Mouse (Mus musculus) heart, embryonic 13.5 days (tissue): Measurements from ENCODE around the gene Kcnj9. TPM values are rescaled to one million over a fixed set of nuclear protein-coding genes. Genes with fewer than 3 reads are reported as not detected.
A peak's percentile ranks its signal among the peaks of the same experiment; 100 is the strongest.

ENCODE experiments used
- ATAC-seq: fragments of 200-750 bp; cut with Nextera tagmentation; 2 replicates; pipeline ENCODE4 v1.8.0; 2017; ENCODE audit warnings: moderate TSS enrichment; ENCODE audit not compliant: insufficient number of reproducible peaks, low FRiP score, low TSS enrichment; ENCODE audit errors: extremely low read depth
- H3K27ac ChIP-seq: fragments of 300-500 bp; sonication (generic); replicated peaks from 2 replicates; pipeline ENCODE4 v1.5.1; 2015; ENCODE audit warnings: moderate library complexity, mild to moderate bottlenecking, inconsistent platforms
- H3K27me3 ChIP-seq: fragments of 300-500 bp; sonication (generic); replicated peaks from 2 replicates; pipeline ENCODE4 v1.6.1; 2015; ENCODE audit warnings: mild to moderate bottlenecking, inconsistent platforms
- H3K36me3 ChIP-seq: fragments of 300-500 bp; sonication (generic); 2 replicates; pipeline ENCODE4 v1.6.1; 2015; ENCODE audit warnings: mild to moderate bottlenecking, inconsistent platforms
- H3K4me1 ChIP-seq: fragments of 300-500 bp; sonication (generic); 2 replicates; pipeline ENCODE4 v1.6.1; 2015; ENCODE audit warnings: inconsistent platforms
- H3K4me2 ChIP-seq: fragments of 300-500 bp; sonication (generic); 2 replicates; pipeline ENCODE4 v1.6.1; 2015; ENCODE audit warnings: inconsistent platforms, mild to moderate bottlenecking, moderate library complexity
- H3K4me3 ChIP-seq: fragments of 300-500 bp; sonication (generic); 2 replicates; pipeline ENCODE4 v1.5.1; 2015; ENCODE audit warnings: moderate library complexity, mild to moderate bottlenecking, inconsistent platforms
- H3K9ac ChIP-seq: fragments of 300-500 bp; sonication (generic); 2 replicates; pipeline ENCODE4 v1.6.1; 2015; ENCODE audit warnings: inconsistent platforms, mild to moderate bottlenecking, moderate library complexity
- H3K9me3 ChIP-seq: fragments of 300-500 bp; sonication (generic); 2 replicates; pipeline ENCODE4 v1.6.1; 2016; ENCODE audit warnings: inconsistent platforms
- WGBS: fragments of 180-500 bp; shearing (Covaris S2); methylation state at CpG from one replicate; pipeline ENCODE4 v1.1.7; 2015; ENCODE audit warnings: mixed read lengths; 5-methylcytosine and 5-hydroxymethylcytosine counted together
- polyA plus RNA-seq: library from polyadenylated mRNA; unstranded; fragments of >200 nt; fragmentation: Nextera tagmentation; extraction: Ambion mirVana; gene quantifications from 2 replicates; pipeline ENCODE4 v1.2.1, GENCODE M21; 2015

The Kcnj9 gene
- polyA plus RNA-seq, 1 experiment from 2014 or later = not detected

DNA sequence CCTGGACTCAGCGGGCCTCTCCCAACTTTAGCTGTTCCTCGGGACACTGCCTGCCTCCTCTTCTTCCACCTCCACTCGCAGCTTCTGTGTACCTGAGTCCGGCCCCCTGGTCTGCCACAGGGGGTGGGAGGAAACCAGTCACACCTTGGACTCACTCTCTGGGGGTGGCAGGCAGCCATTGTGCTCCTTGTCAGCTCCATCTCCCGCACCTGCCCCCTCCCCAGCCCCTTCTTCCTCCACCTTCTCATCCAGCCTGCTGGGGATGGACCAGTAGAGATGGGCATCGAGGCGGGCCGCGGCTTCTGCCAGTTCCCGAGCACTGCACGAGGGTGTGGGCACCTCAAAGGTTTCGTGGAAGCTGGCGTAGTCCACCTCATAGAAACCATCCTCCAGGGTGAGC is 6.4 kb downstream of the Kcnj9 start:
- no peak overlapping the region for H3K4me2 ChIP-seq
- H3K9me3 ChIP-seq = peaks cover 5% of the 10 kb centered on the region; the same call in 1 of the 2 replicates
- H3K36me3 ChIP-seq = peaks cover 15% of the 10 kb centered on the region
- H3K4me1 ChIP-seq = peaks cover 10% of the 10 kb centered on the region; the same call in 1 of the 2 replicates
- ATAC-seq = no peak
- H3K27ac ChIP-seq = no peak overlapping the region
- no peak overlapping the region for H3K4me3 ChIP-seq
- no peak overlapping the region for H3K9ac ChIP-seq
- H3K27me3 ChIP-seq = peaks cover 60% of the 10 kb centered on the region
- WGBS = 50% methylated on average over 13 of the region's 13 CpGs

DNA sequence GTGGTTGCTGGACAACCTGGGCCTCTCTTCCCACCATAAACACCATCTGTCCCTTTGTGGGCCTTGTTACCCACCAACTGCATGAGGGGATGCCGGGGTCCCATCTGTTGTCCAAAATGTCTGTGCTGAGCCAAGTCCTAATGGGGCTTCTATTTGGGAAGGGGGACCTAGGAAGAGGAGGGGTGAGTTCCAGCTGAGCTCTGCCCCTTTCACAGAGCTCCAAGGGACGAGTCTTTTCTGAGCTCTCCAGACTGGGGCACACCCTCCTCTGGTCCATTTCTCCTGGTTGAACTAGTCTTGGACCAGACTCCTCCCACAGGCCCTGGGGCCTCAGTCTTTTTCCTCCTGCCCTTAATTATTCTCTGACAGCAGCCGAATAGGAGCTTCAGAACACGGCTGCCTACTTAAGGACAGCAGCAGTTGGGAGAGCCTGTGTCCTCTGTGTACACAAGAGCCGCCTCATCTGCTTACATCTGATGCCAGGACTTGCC is 9.2 kb downstream of the Kcnj9 start:
- no peak overlapping the region for H3K4me2 ChIP-seq
- no peak for ATAC-seq
- peaks cover 39% of the 10 kb centered on the region for H3K27me3 ChIP-seq
- H3K36me3 ChIP-seq = peaks cover 20% of the 10 kb centered on the region
- 60% methylated on average over 5 of the region's 5 CpGs for WGBS
- no peak overlapping the region for H3K4me3 ChIP-seq
- no peak overlapping the region for H3K27ac ChIP-seq
- H3K4me1 ChIP-seq = no peaks in the 10 kb centered on the region
- no peaks in the 10 kb centered on the region for H3K9me3 ChIP-seq
- no peak overlapping the region for H3K9ac ChIP-seq

DNA sequence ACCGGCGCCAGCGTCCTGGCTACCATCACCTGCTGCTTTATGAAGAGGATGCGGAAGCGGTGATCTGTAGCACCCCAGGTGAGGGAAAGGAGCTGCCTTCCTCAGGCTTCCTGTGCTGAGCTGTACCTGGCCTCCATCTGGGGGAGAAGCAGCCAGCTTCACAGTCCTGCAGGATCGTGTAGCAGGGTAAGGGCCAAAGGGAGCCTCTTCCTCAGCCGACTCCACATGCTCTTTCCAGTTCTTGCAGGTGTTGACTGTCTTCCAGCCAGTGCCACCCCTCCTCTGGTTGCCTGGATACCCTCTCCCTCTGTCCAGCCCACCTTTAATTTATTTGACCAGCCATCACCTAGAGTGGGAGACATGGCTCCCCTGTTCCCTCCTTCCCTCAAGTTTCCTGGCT is 9.8 kb downstream of the Kcnj9 start:
- Histone ChIP-seq H3K27me3 (peaks cover 34% of the 10 kb centered on the region), H3K9ac (no peak overlapping the region), H3K27ac (no peak overlapping the region), H3K4me1 (no peaks in the 10 kb centered on the region), H3K36me3 (peaks cover 20% of the 10 kb centered on the region), H3K4me3 (no peak overlapping the region), H3K9me3 (no peaks in the 10 kb centered on the region), H3K4me2 (no peak overlapping the region)
- no peak for ATAC-seq
- 84% methylated on average over 7 of the region's 7 CpGs for WGBS

DNA sequence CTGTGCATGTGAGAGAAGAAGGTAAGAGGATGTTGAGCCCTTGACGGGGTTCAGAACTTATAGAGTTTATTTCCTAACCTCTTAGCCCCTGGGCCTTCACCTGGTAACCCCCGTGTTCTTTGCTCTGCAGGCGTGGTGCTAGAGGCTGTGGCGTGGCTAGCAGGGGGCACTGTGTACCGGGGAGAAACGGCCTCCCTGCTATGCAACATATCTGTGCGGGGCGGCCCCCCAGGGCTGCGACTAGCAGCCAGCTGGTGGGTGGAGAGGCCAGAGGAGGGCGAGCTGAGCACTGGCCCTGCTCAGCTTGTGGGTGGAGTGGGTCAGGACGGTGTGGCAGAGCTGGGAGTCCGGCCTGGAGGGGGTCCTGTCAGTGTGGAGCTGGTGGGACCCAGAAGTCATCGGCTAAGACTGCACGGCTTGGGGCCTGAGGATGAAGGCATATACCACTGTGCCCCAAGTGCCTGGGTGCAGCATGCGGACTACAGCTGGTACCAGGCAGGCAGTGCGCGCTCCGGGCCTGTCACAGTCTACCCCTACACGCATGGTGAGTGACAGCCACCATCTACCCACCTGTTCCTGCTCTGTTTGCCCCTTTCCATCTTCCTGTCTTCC is 10.6 kb downstream of the Kcnj9 start:
- Histone ChIP-seq H3K36me3 (peaks cover 20% of the 10 kb centered on the region), H3K27ac (no peak overlapping the region), H3K4me1 (0 out of 2 replicates have a peak, but pooled peaks cover under 1% of the 10 kb centered on the region), H3K9ac (no peak overlapping the region), H3K27me3 (peaks cover 34% of the 10 kb centered on the region), H3K4me2 (no peak overlapping the region), H3K9me3 (no peaks in the 10 kb centered on the region), H3K4me3 (no peak overlapping the region)
- ATAC-seq = no peak
- WGBS = 83% methylated on average over 19 of the region's 19 CpGs

DNA sequence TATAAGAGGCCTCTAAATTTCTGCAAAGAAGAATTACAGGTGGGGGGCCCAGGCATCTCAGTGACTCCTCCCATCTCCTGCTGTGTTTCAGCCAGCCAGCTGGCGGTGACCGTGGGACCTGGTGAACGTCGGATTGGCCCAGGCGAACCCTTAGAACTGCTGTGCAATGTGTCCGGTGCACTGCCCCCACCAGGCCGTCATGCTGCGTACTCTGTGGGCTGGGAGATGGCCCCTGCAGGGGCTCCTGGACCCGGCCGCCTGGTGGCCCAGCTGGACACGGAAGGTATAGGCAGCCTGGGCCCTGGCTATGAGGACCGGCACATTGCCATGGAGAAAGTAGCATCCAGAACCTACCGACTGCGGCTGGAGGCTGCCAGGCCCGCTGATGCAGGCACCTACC is 11.2 kb downstream of the Kcnj9 start:
- no peaks in the 10 kb centered on the region for H3K9me3 ChIP-seq
- H3K4me1 ChIP-seq = peaks cover 6% of the 10 kb centered on the region
- H3K36me3 ChIP-seq = peaks cover 20% of the 10 kb centered on the region
- peaks cover 29% of the 10 kb centered on the region for H3K27me3 ChIP-seq
- H3K4me2 ChIP-seq = 0 out of 2 replicates have a peak overlapping the region, but pooled peaks have one; percentile 30
- no peak overlapping the region for H3K27ac ChIP-seq
- 57% methylated on average over 15 of the region's 15 CpGs for WGBS
- no peak for ATAC-seq
- H3K4me3 ChIP-seq = no peak overlapping the region
- H3K9ac ChIP-seq = no peak overlapping the region

DNA sequence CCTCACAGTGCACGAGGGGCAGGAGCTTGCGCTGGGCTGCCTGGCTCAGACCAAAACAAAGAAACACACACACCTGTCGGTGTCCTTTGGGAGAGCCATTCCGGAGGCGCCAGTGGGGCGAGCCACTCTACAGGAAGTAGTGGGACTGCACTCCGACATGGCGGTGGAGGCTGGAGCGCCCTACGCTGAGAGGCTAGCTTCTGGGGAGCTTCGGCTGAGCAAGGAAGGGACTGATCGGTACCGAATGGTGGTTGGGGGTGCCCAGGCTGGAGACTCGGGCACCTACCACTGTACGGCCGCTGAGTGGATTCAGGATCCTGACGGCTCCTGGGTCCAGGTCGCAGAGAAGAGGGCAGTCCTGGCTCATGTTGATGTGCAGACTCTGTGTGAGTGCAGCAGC is 11.7 kb downstream of the Kcnj9 start:
- peaks cover 10% of the 10 kb centered on the region for H3K4me1 ChIP-seq
- H3K27me3 ChIP-seq = peaks cover 24% of the 10 kb centered on the region
- H3K36me3 ChIP-seq = peaks cover 20% of the 10 kb centered on the region
- 51% methylated on average over 18 of the region's 18 CpGs for WGBS
- no peak for ATAC-seq
- no peak overlapping the region for H3K27ac ChIP-seq
- no peaks in the 10 kb centered on the region for H3K9me3 ChIP-seq
- H3K4me3 ChIP-seq = no peak overlapping the region
- no peak overlapping the region for H3K9ac ChIP-seq
- H3K4me2 ChIP-seq = peak overlapping the region; percentile 30

DNA sequence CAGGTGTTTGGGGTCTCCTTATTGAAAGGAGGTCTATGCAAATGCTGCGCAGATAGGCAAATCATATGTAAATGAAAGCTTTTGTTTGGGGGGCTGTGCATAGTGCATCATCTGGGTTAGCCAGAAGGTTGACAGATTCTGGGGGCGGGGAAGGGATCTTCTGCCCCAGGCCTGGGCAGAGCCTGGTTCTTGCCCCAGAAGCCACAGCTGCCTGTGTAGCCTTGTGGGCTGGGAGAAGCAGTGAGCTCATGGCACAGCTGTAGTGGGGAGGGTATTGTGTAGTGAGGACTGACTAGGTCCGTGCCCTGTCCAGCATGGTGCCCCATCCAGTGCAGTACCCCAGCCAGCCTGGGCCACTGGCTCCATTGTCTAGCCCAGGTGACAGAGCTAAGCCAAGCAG is 14.2 kb downstream of the Kcnj9 start:
- no peak overlapping the region for H3K4me3 ChIP-seq
- H3K36me3 ChIP-seq = peaks cover 20% of the 10 kb centered on the region
- no peak overlapping the region for H3K27ac ChIP-seq
- H3K27me3 ChIP-seq = peaks cover 12% of the 10 kb centered on the region; the same call in 1 of the 2 replicates
- no peak for ATAC-seq
- H3K4me2 ChIP-seq = no peak overlapping the region
- no peak overlapping the region for H3K9ac ChIP-seq
- WGBS = 69% methylated on average over 3 of the region's 3 CpGs
- H3K9me3 ChIP-seq = no peaks in the 10 kb centered on the region
- peaks cover 24% of the 10 kb centered on the region for H3K4me1 ChIP-seq

DNA sequence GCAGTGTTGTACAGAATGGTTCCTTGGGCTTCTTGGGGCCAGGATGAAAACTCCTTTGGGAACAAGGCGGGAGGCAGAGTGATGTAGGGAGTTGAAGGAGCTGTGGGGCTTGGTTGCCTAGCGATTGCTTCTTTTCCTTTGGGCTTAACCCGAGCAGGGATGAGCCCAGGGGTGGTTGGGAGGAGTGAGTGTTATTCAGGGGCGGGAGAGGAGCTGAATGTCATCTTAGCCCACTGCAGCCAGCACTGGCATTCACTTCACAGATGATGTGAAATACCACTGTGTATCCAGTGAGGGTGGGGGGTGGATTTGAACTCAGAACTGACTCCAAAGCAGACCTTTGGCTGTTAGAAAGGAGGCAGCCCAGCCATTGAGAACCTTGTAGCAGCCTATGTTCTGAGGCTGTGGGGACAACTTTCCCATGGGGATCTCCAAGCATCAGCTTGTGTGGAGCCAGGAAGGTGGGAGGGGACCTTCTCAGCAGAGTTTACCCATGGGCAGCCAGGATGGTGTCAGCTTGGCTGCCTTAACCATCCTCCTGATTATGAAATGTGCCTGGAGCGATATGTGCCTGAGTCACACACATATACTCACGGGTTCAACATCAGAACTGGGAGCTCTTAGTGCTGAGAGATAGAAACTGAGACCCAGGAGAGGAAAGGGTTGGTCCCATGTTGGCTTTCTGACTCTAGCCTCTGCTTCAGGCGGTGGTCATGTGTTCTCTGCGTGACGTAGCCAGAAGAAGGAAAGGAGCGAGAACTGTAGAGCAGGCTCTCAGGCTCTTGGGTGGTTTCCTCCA is 15.3 kb downstream of the Kcnj9 start:
- ATAC-seq = no peak
- H3K9ac ChIP-seq = no peak overlapping the region
- peaks cover 12% of the 10 kb centered on the region; the same call in 1 of the 2 replicates for H3K27me3 ChIP-seq
- WGBS = 70% methylated on average over 10 of the region's 10 CpGs
- no peak overlapping the region for H3K4me3 ChIP-seq
- H3K4me1 ChIP-seq = peaks cover 28% of the 10 kb centered on the region
- H3K4me2 ChIP-seq = no peak overlapping the region
- H3K36me3 ChIP-seq = peaks cover 12% of the 10 kb centered on the region
- H3K27ac ChIP-seq = no peak overlapping the region
- H3K9me3 ChIP-seq = no peaks in the 10 kb centered on the region

DNA sequence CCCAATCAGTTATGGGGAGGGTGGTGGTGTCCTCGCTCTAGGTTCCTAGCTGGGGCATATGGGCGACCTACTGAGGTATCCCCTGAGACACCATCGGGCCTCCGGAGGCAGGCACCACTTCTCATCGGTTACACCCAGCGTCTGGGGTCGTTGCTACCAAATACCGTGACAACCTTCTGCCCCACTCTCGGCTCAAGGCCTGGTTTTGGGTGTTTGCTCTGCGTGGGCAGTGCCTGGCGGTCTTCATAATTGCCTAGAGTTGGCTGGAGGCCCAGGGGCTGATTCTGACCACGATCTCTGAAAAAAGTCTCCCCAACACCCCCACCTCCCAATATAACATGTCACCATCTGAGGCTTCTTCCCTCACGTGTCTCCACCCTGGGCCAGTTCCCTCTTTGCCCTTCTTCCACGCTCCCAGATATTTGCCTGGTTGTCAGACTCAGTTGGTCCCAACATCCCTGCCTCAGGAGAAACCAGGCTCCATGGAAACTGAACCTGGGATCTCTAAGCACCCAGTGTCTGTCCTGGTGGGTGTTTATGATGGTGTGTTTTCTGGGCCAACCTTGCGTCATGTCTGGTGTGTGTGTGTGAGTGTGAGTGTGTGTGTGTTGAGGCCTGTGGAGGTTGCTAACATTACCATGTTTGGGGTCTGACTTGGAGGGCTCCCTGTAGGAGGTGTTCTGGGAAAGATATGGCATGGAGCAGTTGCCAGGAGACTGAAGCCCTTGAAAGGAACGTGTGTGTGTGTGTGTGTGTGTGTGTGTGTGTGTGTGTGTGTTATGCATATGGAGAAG is 16.2 kb downstream of the Kcnj9 start:
- 19% methylated on average over 16 of the region's 16 CpGs for WGBS
- H3K4me1 ChIP-seq = peaks cover 28% of the 10 kb centered on the region
- H3K9me3 ChIP-seq = no peaks in the 10 kb centered on the region
- H3K36me3 ChIP-seq = peaks cover 5% of the 10 kb centered on the region; the same call in 1 of the 2 replicates
- no peak overlapping the region for H3K27ac ChIP-seq
- H3K27me3 ChIP-seq = peaks cover 12% of the 10 kb centered on the region; the same call in 1 of the 2 replicates
- no peak for ATAC-seq
- H3K4me3 ChIP-seq = peak overlapping the region; percentile 77
- H3K4me2 ChIP-seq = peak overlapping the region; percentile 98
- peak overlapping the region; percentile 89 for H3K9ac ChIP-seq

DNA sequence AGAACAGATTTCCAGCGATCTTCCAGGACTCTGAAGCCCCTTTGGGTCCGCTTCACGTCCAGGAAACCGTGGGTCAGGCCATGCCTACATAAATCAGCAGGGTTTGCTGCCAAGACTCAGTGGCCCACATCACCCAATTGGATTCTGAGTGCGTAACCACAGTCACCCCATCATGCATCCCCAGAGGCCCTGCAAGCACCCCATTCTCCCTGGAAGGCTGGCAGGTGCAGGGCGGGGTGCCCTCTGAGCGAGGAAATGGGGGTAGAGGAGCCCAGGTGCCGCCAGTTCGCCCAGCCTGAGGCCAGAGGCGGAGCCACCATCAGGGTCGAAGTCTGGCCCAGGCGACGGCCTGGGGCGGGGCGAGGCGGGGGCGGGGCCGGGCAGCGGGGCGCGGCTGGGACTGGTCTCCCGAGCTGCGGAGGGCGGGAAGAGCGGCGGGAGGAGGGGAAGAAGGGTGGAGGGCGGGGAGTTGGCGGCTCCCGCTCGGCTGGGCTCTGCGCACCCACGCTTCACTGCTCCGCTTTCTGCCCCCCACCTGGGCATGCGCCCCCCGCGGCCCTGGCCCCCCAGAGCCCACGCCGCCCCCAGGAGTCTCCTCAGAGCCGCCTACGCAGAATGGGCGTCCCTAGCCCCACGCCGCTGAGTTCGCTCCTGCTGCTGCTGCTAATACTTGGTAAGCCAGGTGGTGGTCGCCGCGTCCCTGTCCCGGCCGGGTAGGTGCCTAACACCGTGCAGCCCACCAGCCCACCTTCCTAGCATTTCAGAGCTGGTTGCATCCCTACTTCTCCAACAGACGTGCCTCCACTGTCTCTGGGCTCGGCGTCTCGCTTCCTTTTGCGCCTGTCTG is 17.0 kb downstream of the Kcnj9 start:
- H3K9me3 ChIP-seq = no peaks in the 10 kb centered on the region
- 0 out of 2 replicates have a peak, but pooled peaks cover 6% of the 10 kb centered on the region for H3K27me3 ChIP-seq
- 0 out of 2 replicates have a peak, but pooled peaks cover 5% of the 10 kb centered on the region for H3K36me3 ChIP-seq
- H3K4me1 ChIP-seq = peaks cover 28% of the 10 kb centered on the region
- peak overlapping the region; percentile 98 for H3K4me2 ChIP-seq
- peak overlapping the region; percentile 77 for H3K4me3 ChIP-seq
- under 1% methylated on average over 40 of the region's 55 CpGs for WGBS
- ATAC-seq = peak; percentile 83
- peak overlapping the region; percentile 89 for H3K27ac ChIP-seq
- H3K9ac ChIP-seq = peak overlapping the region; percentile 89
